Mouse (Mus musculus) limb, embryonic 14.5 days (tissue): ENCODE results near the gene Tmem140. TPM values are rescaled to one million over a fixed set of nuclear protein-coding genes. Genes with fewer than 3 reads are reported as not detected.
A peak's percentile ranks its signal among the peaks of the same experiment; 100 is the strongest.

Experiments used
- ATAC-seq: fragments of 200-750 bp; cut with Nextera tagmentation; 2 replicates; pipeline ENCODE4 v1.8.0; 2017; ENCODE audit warnings: low read depth, moderate number of reproducible peaks, moderate TSS enrichment; ENCODE audit not compliant: low FRiP score
- DNase-seq: peaks from one replicate; pipeline ENCODE4 v3.0.0-alpha.2; 2015; ENCODE audit warnings: low spot score
- H3K27ac ChIP-seq: fragments of 300-500 bp; sonication (generic); replicated peaks from 2 replicates; pipeline ENCODE4 v1.5.1; 2014; ENCODE audit warnings: low read depth, mild to moderate bottlenecking, low read length, moderate library complexity, mixed read lengths
- H3K27me3 ChIP-seq: fragments of 300-500 bp; sonication (generic); 2 replicates; pipeline ENCODE4 v1.6.1; 2014; ENCODE audit warnings: low read length, mixed read lengths; ENCODE audit not compliant: control insufficient read depth, insufficient read depth
- H3K36me3 ChIP-seq: fragments of 300-500 bp; sonication (generic); 2 replicates; pipeline ENCODE4 v1.6.1; 2014; ENCODE audit warnings: mild to moderate bottlenecking, low read length, moderate library complexity, mixed read lengths; ENCODE audit not compliant: control insufficient read depth, insufficient read depth
- H3K4me1 ChIP-seq: fragments of 300-500 bp; sonication (generic); 2 replicates; pipeline ENCODE4 v1.6.1; 2014; ENCODE audit warnings: antibody characterized with exemption, low read length, mixed read lengths; ENCODE audit not compliant: control insufficient read depth, insufficient read depth
- H3K4me2 ChIP-seq: fragments of 300-500 bp; sonication (generic); replicated peaks from 2 replicates; pipeline ENCODE4 v1.6.1; 2014; ENCODE audit warnings: low read depth, mild to moderate bottlenecking, low read length, moderate library complexity; ENCODE audit not compliant: severe bottlenecking
- H3K4me3 ChIP-seq: fragments of 300-500 bp; sonication (generic); replicated peaks from 2 replicates; pipeline ENCODE4 v1.5.1; 2014; ENCODE audit warnings: low read length
- H3K9ac ChIP-seq: fragments of 300-500 bp; sonication (generic); 2 replicates; pipeline ENCODE4 v1.6.1; 2014; ENCODE audit warnings: mild to moderate bottlenecking, low read depth, low read length, moderate library complexity; ENCODE audit not compliant: severe bottlenecking
- H3K9me3 ChIP-seq: fragments of 300-500 bp; sonication (generic); 2 replicates; pipeline ENCODE4 v1.6.1; 2016; ENCODE audit warnings: low read length; ENCODE audit not compliant: control insufficient read depth
- POLR2A ChIP-seq: fragments of 200-500 bp; IDR thresholded peaks from 2 replicates; pipeline ENCODE4 v1.8.0; 2012; ENCODE audit warnings: inconsistent platforms, mild to moderate bottlenecking, moderate library complexity, borderline replicate concordance; ENCODE audit not compliant: insufficient read depth, insufficient read length; ENCODE audit errors: extremely low read depth
- WGBS: fragments of 180-500 bp; shearing (Covaris S2); extraction: QIAGEN DNeasy Blood & Tissue Kit; methylation state at CpG from one replicate; pipeline ENCODE4 v1.1.7; 2014; 5-methylcytosine and 5-hydroxymethylcytosine counted together
- polyA plus RNA-seq, 2 experiments: library from polyadenylated mRNA; depleted of rRNA in 1 of 2; stranded (reverse) in 1 of 2; unstranded in 1 of 2; fragments of >200 nt; fragmentation: Nextera tagmentation in 1 of 2; extraction: Ambion mirVana in 1 of 2; gene quantifications; 2 replicates each; pipeline versions ENCODE4 v1.2.1 to v1.2.3; 2012 to 2014

Gene Tmem140
- polyA plus RNA-seq, 2 experiments, result 1.2 TPM

- H3K36me3 ChIP-seq, result peaks cover 27% of the 10 kb centered on the region; the same call in 1 of the 2 replicates
- DNase-seq, result no peak
- H3K4me3 ChIP-seq, result peak overlapping the region; percentile 67
- no peak for ATAC-seq
- peak overlapping the region; percentile 90 for H3K9ac ChIP-seq
- H3K4me2 ChIP-seq, result peak overlapping the region; percentile 75
- TF ChIP-seq POLR2A, result no peak
- H3K27me3 ChIP-seq, result no peaks in the 10 kb centered on the region
- WGBS, result 19% methylated on average over 2 of the region's 2 CpGs
- no peak overlapping the region for H3K27ac ChIP-seq
- H3K4me1 ChIP-seq, result peaks cover 9% of the 10 kb centered on the region; the same call in 1 of the 2 replicates
- H3K9me3 ChIP-seq, result no peaks in the 10 kb centered on the region
Measured at GRCm38 (mm10) chr6:34876835-34877156, 13.8 kb downstream of the Tmem140 start.

GRCm38 (mm10) chr6:34877509-34878321 is 14.8 kb downstream of the Tmem140 start, which contains the start of gene Cyren:
TSS of gene Cyren (minus strand) at chr6:34878060.
- Histone ChIP-seq H3K9ac (peak within 1 kb of the TSS; percentile 90), H3K4me2 (peak within 1 kb of the TSS; percentile 75), H3K9me3 (no peaks in the 10 kb centered on the region), H3K4me3 (peak within 1 kb of the TSS; percentile 67), H3K27me3 (no peaks in the 10 kb centered on the region), H3K4me1 (peaks cover 9% of the 10 kb centered on the region; the same call in 1 of the 2 replicates), H3K27ac (peak within 1 kb of the TSS; percentile 86), H3K36me3 (peaks cover 33% of the 10 kb centered on the region; the same call in 1 of the 2 replicates)
- DNase-seq (peak; percentile 91), ATAC-seq (peak; percentile 91)
- peak; percentile 69; the same call in 1 of the 2 replicates for TF ChIP-seq POLR2A
- under 1% methylated on average over 50 of the region's 56 CpGs for WGBS

- 82% methylated on average over 16 of the region's 16 CpGs for WGBS
- no peak overlapping the region for H3K27ac ChIP-seq
Measured at GRCm38 (mm10) chr6:34879101-34879740, 16.3 kb downstream of the Tmem140 start.

GRCm38 (mm10) chr6:34879911-34880475 is 17.0 kb downstream of the Tmem140 start:
- Histone ChIP-seq H3K4me3 (no peak overlapping the region), H3K27me3 (no peaks in the 10 kb centered on the region), H3K36me3 (peaks cover 52% of the 10 kb centered on the region), H3K4me1 (peaks cover 9% of the 10 kb centered on the region; the same call in 1 of the 2 replicates), H3K9ac (no peak overlapping the region), H3K27ac (no peak overlapping the region), H3K9me3 (no peaks in the 10 kb centered on the region), H3K4me2 (no peak overlapping the region)
- DNase-seq (no peak), ATAC-seq (no peak)
- 48% methylated on average over 6 of the region's 6 CpGs for WGBS
- TF ChIP-seq POLR2A, result no peak

More at GRCm38 (mm10) chr6:34879101-34879740, 16.3 kb downstream of the Tmem140 start:
- no peak for TF ChIP-seq POLR2A
- Histone ChIP-seq H3K27me3 (no peaks in the 10 kb centered on the region), H3K4me2 (no peak overlapping the region), H3K36me3 (peaks cover 44% of the 10 kb centered on the region), H3K4me1 (peaks cover 9% of the 10 kb centered on the region; the same call in 1 of the 2 replicates), H3K9ac (no peak overlapping the region), H3K9me3 (no peaks in the 10 kb centered on the region), H3K4me3 (no peak overlapping the region)
- DNase-seq (no peak), ATAC-seq (no peak)

GRCm38 (mm10) chr6:34884724-34885123 is 21.8 kb downstream of the Tmem140 start:
- no peak for DNase-seq
- H3K27me3 ChIP-seq, result no peaks in the 10 kb centered on the region
- H3K4me3 ChIP-seq, result no peak overlapping the region
- peaks cover 82% of the 10 kb centered on the region for H3K36me3 ChIP-seq
- H3K4me2 ChIP-seq, result no peak overlapping the region
- WGBS, result 78% methylated on average over 7 of the region's 7 CpGs
- H3K4me1 ChIP-seq, result no peaks in the 10 kb centered on the region
- no peaks in the 10 kb centered on the region for H3K9me3 ChIP-seq
- ATAC-seq, result no peak
- TF ChIP-seq POLR2A, result no peak
- no peak overlapping the region for H3K9ac ChIP-seq
- no peak overlapping the region for H3K27ac ChIP-seq
